Mouse (Mus musculus) lung, adult 2 months (tissue): ENCODE measurements around the gene Cped1.

Source experiments
- CTCF ChIP-seq: fragments of 200-500 bp; IDR thresholded peaks from 2 replicates; pipeline ENCODE4 v1.5.1; 2011; ENCODE audit warnings: mild to moderate bottlenecking, low read length, control low read depth; ENCODE audit not compliant: insufficient read depth
- POLR2A ChIP-seq: fragments of 200-500 bp; IDR thresholded peaks from 2 replicates; pipeline ENCODE4 v1.6.1; 2011; ENCODE audit warnings: low read depth, mild to moderate bottlenecking, control low read depth, low read length, borderline replicate concordance; ENCODE audit errors: extremely low read depth

GRCm38 (mm10) chr6:22258784-22259183, 273.1 kb downstream of the Cped1 start:
- TF ChIP-seq CTCF (no peak), POLR2A (no peak)
